In the genomic region with DNA sequence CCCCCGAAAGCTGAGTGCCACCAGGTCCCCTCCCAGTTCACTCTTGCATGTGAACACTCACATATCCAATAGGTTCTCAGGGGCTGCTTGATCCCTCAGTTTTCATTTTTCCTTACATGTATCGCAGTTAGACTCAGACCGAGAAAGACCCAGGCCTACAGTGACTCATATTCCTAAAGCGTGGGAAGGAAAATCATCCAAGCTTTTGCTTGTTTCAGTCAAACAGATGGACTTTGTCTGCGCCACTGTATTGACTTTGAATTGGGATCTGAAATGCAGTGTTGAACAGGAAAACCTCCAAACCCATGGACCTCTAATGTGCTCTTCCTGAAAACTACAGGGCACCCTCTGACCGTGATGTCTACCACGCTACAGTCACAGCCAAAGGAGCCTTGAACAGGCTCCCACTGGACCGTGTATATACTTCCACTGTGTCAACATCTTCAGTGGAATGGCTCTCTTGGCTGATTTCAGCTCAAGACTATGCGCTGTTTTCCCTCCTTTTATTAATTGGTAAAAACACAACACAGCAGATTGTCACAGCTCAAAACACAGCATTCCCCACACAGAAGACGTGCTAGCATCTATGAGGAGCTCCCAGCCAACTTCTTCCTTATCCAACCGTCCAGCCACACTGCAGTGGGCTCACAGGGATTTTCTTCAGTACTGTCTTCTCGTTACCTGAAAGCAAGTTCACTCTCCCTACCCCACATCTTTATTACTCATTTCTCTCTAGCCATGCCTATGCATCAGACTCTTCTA, we compare ENCODE assay signal across 28 mouse cellular contexts. TPM values are rescaled to one million over a fixed set of nuclear protein-coding genes. Genes with fewer than 3 reads are reported as not detected.
DNase-seq lines count a peak whose midpoint lies in the region; ATAC-seq and TF ChIP-seq lines count a peak whose summit lies in the region.
"Had no signal": no experiment of that assay in that cellular context is flagged by ENCODE, and none has a peak within 500 bp of the region (broad histone marks: within the 10 kb centered on the region; RNA-seq: fewer than 3 reads in every experiment).

No protein-coding gene starts in this region.

- H3K9ac ChIP-seq in lung, embryonic 14.5 days: no peak overlapping the region
- H3K9ac ChIP-seq: embryonic facial prominence, embryonic 13.5 days; forebrain, embryonic 13.5 days; heart, embryonic 12.5 days; midbrain, embryonic 12.5 days had no signal

- H3K27ac ChIP-seq in lung, embryonic 14.5 days (ENCODE audit: low read depth): no peak overlapping the region
- H3K27ac ChIP-seq: embryonic facial prominence, embryonic 13.5 days; forebrain, embryonic 13.5 days; gastrocnemius, adult 2 months; hindbrain, embryonic 10.5 days; hindbrain, postnatal 0 days; midbrain, embryonic 12.5 days had no signal

- peaks cover 6% of the 10 kb centered on the region; the same call in 1 of the 2 replicates for H3K4me1 ChIP-seq in lung, embryonic 14.5 days (ENCODE audit: insufficient read depth)
- no peaks in the 10 kb centered on the region for H3K4me1 ChIP-seq in lung, adult 2 months (ENCODE audit: control insufficient read depth, insufficient read depth, low read length)
- H3K4me1 ChIP-seq: forebrain, embryonic 13.5 days; heart, embryonic 12.5 days; hindbrain, embryonic 10.5 days; midbrain, embryonic 12.5 days had no signal

- H3K9me3 ChIP-seq in lung, embryonic 14.5 days (ENCODE audit: low read depth, low read length): no peaks in the 10 kb centered on the region
- H3K9me3 ChIP-seq: embryonic facial prominence, embryonic 13.5 days; forebrain, embryonic 13.5 days; G1E; heart, embryonic 12.5 days; hindbrain, embryonic 10.5 days; midbrain, embryonic 12.5 days had no signal

- H3K4me2 ChIP-seq in lung, embryonic 14.5 days: no peak overlapping the region
- H3K4me2 ChIP-seq: embryonic facial prominence, embryonic 13.5 days; forebrain, embryonic 13.5 days; heart, embryonic 12.5 days; midbrain, embryonic 12.5 days had no signal

- no peak overlapping the region for H3K4me3 ChIP-seq in lung, embryonic 14.5 days (ENCODE audit: low read depth, low read length)
- no peak overlapping the region for H3K4me3 ChIP-seq in lung, adult 2 months (replicated peaks; ENCODE audit: extremely low read depth, low read depth, low read length)
- H3K4me3 ChIP-seq: embryonic facial prominence, embryonic 13.5 days; erythroblast, embryonic 14.5 days; forebrain, embryonic 13.5 days; gastrocnemius, adult 2 months; heart, embryonic 12.5 days; hindbrain, embryonic 10.5 days; midbrain, embryonic 12.5 days had no signal

- WGBS in lung, embryonic 14.5 days: 74% methylated on average over 12 of the region's 12 CpGs
- WGBS in lung, adult 2 months: 70% methylated on average over 12 of the region's 12 CpGs

- no peaks in the 10 kb centered on the region for H3K36me3 ChIP-seq in lung, embryonic 14.5 days (ENCODE audit: insufficient read depth)
- H3K36me3 ChIP-seq: embryonic facial prominence, embryonic 13.5 days; G1E; heart, embryonic 12.5 days; hindbrain, embryonic 10.5 days; midbrain, embryonic 12.5 days had no signal

- no peak for TF ChIP-seq POLR2A in lung, adult 2 months (IDR thresholded peaks at IDR 0.05; ENCODE audit: borderline replicate concordance, extremely low read depth, low read depth, low read length)

- no peak for ATAC-seq in lung, embryonic 14.5 days (ENCODE audit: insufficient read depth)
- ATAC-seq: forebrain, embryonic 13.5 days; hindbrain, postnatal 0 days; intestine, embryonic 16.5 days; Patski had no signal

- no peak for TF ChIP-seq CTCF in lung, embryonic 14.5 days (IDR thresholded peaks at IDR 0.05; ENCODE audit: low read depth)
- no peak for TF ChIP-seq CTCF in lung, adult 2 months (IDR thresholded peaks at IDR 0.05; ENCODE audit: insufficient read depth, low read length)

- DNase-seq in frontal cortex, postnatal 36 days (ENCODE audit: low spot score in 2 of 2): peak; percentile 17 to 37
- DNase-seq in frontal cortex, postnatal 14 days (ENCODE audit: low spot score in 2 of 2): no peak
- DNase-seq in lung, embryonic 14.5 days: peak; percentile 31
- no peak for DNase-seq in lung, adult 2 months
- DNase-seq in brain, adult 2 months (ENCODE audit: low read depth, low spot score): peak; percentile 73
- peak; percentile 22 to 28 for DNase-seq in layer of hippocampus, adult 8-10 months (ENCODE audit: low spot score in 2 of 2)
- DNase-seq in gastrocnemius, postnatal 25 days: no peak
- no peak for DNase-seq in adrenal gland, postnatal 25 days
- DNase-seq: B cell, adult 2 months; cerebellum, adult 8-10 months; cerebellum, postnatal 36 days; embryo, embryonic 11 days; gastrocnemius, adult 2 months; kidney, adult 9 months; kidney, postnatal 14 days; right cerebral cortex, postnatal 14 days; spleen, adult 18-20 months had no signal

- no peaks in the 10 kb centered on the region for H3K27me3 ChIP-seq in lung, embryonic 14.5 days (ENCODE audit: insufficient read depth, low read length)
- H3K27me3 ChIP-seq: CH12.LX; embryonic facial prominence, embryonic 13.5 days; forebrain, embryonic 13.5 days; midbrain, embryonic 12.5 days; Patski had no signal

RNA-seq across cellular contexts. Expression of a gene that starts 36.7 kb away (rescaled TPM):
- 63.6 and 71.0 TPM in 2 replicates for polyA plus RNA-seq in lung, embryonic 14.5 days (2014; fragmentation: Nextera tagmentation; extraction: Ambion mirVana)
- polyA plus RNA-seq in lung, adult 2 months (2012; rRNA removed): 8.1 and 13.0 TPM in 2 replicates
- 10 to 100 TPM; 55.1 to 67.2 (median 61.6) TPM for total RNA-seq in layer of hippocampus, adult 8-10 months (2022)
- 10 to 100 TPM; 30.7 to 31.8 TPM for total RNA-seq in gastrocnemius, postnatal 25 days (2021)
- 51.8 and 52.7 TPM in 2 replicates for total RNA-seq in adrenal gland, postnatal 25 days (2021)

Comparison
In these comparisons a context has a peak if more than half of its experiments do, and no peak if none do; other contexts are left out.
1. DNase-seq: peak in frontal cortex, postnatal 36 days (2 of 2), lung, embryonic 14.5 days (single experiment), brain, adult 2 months (single experiment) and layer of hippocampus, adult 8-10 months (2 of 2); none in frontal cortex, postnatal 14 days (0 of 2), lung, adult 2 months (single experiment), gastrocnemius, postnatal 25 days (single experiment) and adrenal gland, postnatal 25 days (single experiment).